ENCODE assay signal across 27 mouse cellular contexts in the genomic region with DNA sequence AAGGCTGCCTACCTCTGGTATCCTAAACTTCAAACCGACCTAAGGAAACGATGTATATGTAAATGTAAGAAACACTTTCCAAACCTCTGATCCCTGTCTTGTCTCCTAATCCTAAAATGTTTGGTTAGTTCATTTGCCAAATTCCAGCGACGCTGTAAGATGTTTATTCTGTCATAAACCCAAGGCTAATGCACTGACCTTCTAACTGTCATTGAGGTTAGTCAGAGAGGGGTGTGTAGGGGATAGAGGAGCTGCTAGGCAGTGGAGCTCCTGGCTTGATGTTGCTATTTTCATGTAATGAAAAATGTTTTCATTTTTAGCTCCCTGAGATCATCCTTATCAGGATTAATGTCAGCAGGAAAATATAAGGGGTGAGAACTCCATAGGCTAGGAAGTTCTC.
DNase-seq lines count a peak whose midpoint lies in the region; ATAC-seq and TF ChIP-seq lines count a peak whose summit lies in the region.
"Had no signal": no experiment of that assay in that cellular context is flagged by ENCODE, and none has a peak within 500 bp of the region (broad histone marks: within the 10 kb centered on the region; RNA-seq: fewer than 3 reads in every experiment).

No protein-coding gene starts in this region.

- H3K27me3 ChIP-seq in heart, embryonic 15.5 days, result no peaks in the 10 kb centered on the region
- no peaks in the 10 kb centered on the region for H3K27me3 ChIP-seq in heart, embryonic 10.5 days (ENCODE audit: insufficient read depth, poor library complexity, severe bottlenecking)
- H3K27me3 ChIP-seq in lung, embryonic 15.5 days, result no peaks in the 10 kb centered on the region
- H3K27me3 ChIP-seq: embryonic facial prominence, embryonic 12.5 days; forebrain, embryonic 15.5 days; heart, embryonic 12.5 days; kidney, embryonic 15.5 days; neural tube, embryonic 12.5 days had no signal

- no peak overlapping the region for H3K4me3 ChIP-seq in heart, embryonic 15.5 days
- no peak overlapping the region for H3K4me3 ChIP-seq in heart, embryonic 10.5 days
- H3K4me3 ChIP-seq in lung, embryonic 15.5 days, result no peak overlapping the region
- no peak overlapping the region for H3K4me3 ChIP-seq in embryonic fibroblast, embryonic 13.5 days (ENCODE audit: insufficient read depth, low read length)
- H3K4me3 ChIP-seq: embryonic facial prominence, embryonic 12.5 days; forebrain, embryonic 10.5 days; forebrain, embryonic 15.5 days; heart, embryonic 12.5 days; kidney, embryonic 15.5 days; neural tube, embryonic 12.5 days had no signal

- 53% methylated on average over 4 of the region's 4 CpGs for WGBS in heart, embryonic 15.5 days
- 69% methylated on average over 4 of the region's 4 CpGs for WGBS in heart, embryonic 10.5 days
- 14% methylated on average over 4 of the region's 4 CpGs for WGBS in lung, embryonic 15.5 days

- intact Hi-C loops in left cerebral cortex, postnatal 4 days (cut with DNase I), result no loop called here

- H3K36me3 ChIP-seq in heart, embryonic 15.5 days, result no peaks in the 10 kb centered on the region
- H3K36me3 ChIP-seq in heart, embryonic 10.5 days, result no peaks in the 10 kb centered on the region
- H3K36me3 ChIP-seq in lung, embryonic 15.5 days, result no peaks in the 10 kb centered on the region
- H3K36me3 ChIP-seq: embryonic facial prominence, embryonic 12.5 days; forebrain, embryonic 10.5 days; forebrain, embryonic 15.5 days; heart, embryonic 12.5 days; kidney, embryonic 15.5 days; neural tube, embryonic 12.5 days had no signal

- H3K9ac ChIP-seq in heart, embryonic 15.5 days, result no peak overlapping the region
- no peak overlapping the region for H3K9ac ChIP-seq in lung, embryonic 15.5 days
- H3K9ac ChIP-seq: embryonic facial prominence, embryonic 12.5 days; forebrain, embryonic 15.5 days; heart, embryonic 12.5 days; kidney, embryonic 15.5 days; neural tube, embryonic 12.5 days had no signal

- H3K4me1 ChIP-seq in heart, embryonic 15.5 days (replicated peaks), result peaks cover 11% of the 10 kb centered on the region
- no peaks in the 10 kb centered on the region for H3K4me1 ChIP-seq in heart, embryonic 10.5 days
- peaks cover 13% of the 10 kb centered on the region for H3K4me1 ChIP-seq in lung, embryonic 15.5 days
- H3K4me1 ChIP-seq in embryonic fibroblast, embryonic 13.5 days (ENCODE audit: control insufficient read depth, insufficient read depth, low read length), result peaks cover 12% of the 10 kb centered on the region
- H3K4me1 ChIP-seq: embryonic facial prominence, embryonic 12.5 days; forebrain, embryonic 15.5 days; kidney, embryonic 15.5 days had no signal

- no peak for DNase-seq in heart, embryonic 10.5 days (ENCODE audit: low spot score)
- no peak for DNase-seq in lung, postnatal 14 days
- DNase-seq in NIH3T3 (ENCODE audit: low read depth), result peak; percentile 27
- no peak for DNase-seq in left cerebral cortex, postnatal 4 days
- DNase-seq: B cell, adult 2 months; cerebellum, adult 11 months; cerebellum, adult 9-11 months; gastrocnemius, postnatal 36 days; heart, adult 18-20 months; heart, postnatal 10 days; kidney, adult 18-20 months; kidney, postnatal 4 days; thymus, adult 18-20 months; thymus, postnatal 25 days had no signal

- no peaks in the 10 kb centered on the region for H3K9me3 ChIP-seq in heart, embryonic 15.5 days (replicated peaks)
- H3K9me3 ChIP-seq in heart, embryonic 10.5 days, result no peaks in the 10 kb centered on the region
- no peaks in the 10 kb centered on the region for H3K9me3 ChIP-seq in lung, embryonic 15.5 days
- H3K9me3 ChIP-seq: embryonic facial prominence, embryonic 12.5 days; forebrain, embryonic 10.5 days; forebrain, embryonic 15.5 days; heart, embryonic 12.5 days; kidney, embryonic 15.5 days; neural tube, embryonic 12.5 days had no signal

- no peak for ATAC-seq in heart, embryonic 15.5 days (replicated peaks; ENCODE audit: insufficient number of reproducible peaks, insufficient read depth, low FRiP score, low read depth)
- ATAC-seq in lung, embryonic 15.5 days (ENCODE audit: borderline replicate concordance, extremely low read depth, low FRiP score, low TSS enrichment), result peak; percentile 82; the same call in 1 of the 2 replicates
- ATAC-seq: activated CD4-positive, CD25-positive, alpha-beta regulatory T cell, adult 4 months; forebrain, embryonic 15.5 days; hindbrain, embryonic 16.5 days; midbrain, embryonic 16.5 days had no signal

- no peak overlapping the region for H3K4me2 ChIP-seq in heart, embryonic 15.5 days
- H3K4me2 ChIP-seq in lung, embryonic 15.5 days, result no peak overlapping the region
- H3K4me2 ChIP-seq: embryonic facial prominence, embryonic 12.5 days; forebrain, embryonic 15.5 days; heart, embryonic 12.5 days; kidney, embryonic 15.5 days; midbrain, embryonic 11.5 days; neural tube, embryonic 12.5 days had no signal

- H3K27ac ChIP-seq in heart, embryonic 15.5 days, result 0 out of 2 replicates have a peak overlapping the region, but pooled peaks have one; percentile 27
- no peak overlapping the region for H3K27ac ChIP-seq in heart, embryonic 10.5 days
- H3K27ac ChIP-seq in lung, embryonic 15.5 days, result peak overlapping the region; percentile 24
- peak overlapping the region; percentile 96 for H3K27ac ChIP-seq in embryonic fibroblast, embryonic 13.5 days (ENCODE audit: insufficient read depth, low read length)
- H3K27ac ChIP-seq: embryonic facial prominence, embryonic 12.5 days; forebrain, embryonic 15.5 days; kidney, embryonic 15.5 days; neural tube, embryonic 12.5 days had no signal

- no peak for TF ChIP-seq CTCF in embryonic fibroblast, embryonic 13.5 days (IDR thresholded peaks at IDR 0.05; ENCODE audit: borderline replicate concordance, insufficient read depth, low read length)

- no peak for TF ChIP-seq POLR2A in embryonic fibroblast, embryonic 13.5 days (IDR thresholded peaks at IDR 0.05; ENCODE audit: low read depth, low read length)
